Mouse (Mus musculus): ENCODE measurements at regions not wholly inside any gene's neighbourhood (a gene's known extent, or its start where the extent isn't known, plus 50 kb on each side); places are given as distances from the start of the nearest gene placed in this dataset.

DNA sequence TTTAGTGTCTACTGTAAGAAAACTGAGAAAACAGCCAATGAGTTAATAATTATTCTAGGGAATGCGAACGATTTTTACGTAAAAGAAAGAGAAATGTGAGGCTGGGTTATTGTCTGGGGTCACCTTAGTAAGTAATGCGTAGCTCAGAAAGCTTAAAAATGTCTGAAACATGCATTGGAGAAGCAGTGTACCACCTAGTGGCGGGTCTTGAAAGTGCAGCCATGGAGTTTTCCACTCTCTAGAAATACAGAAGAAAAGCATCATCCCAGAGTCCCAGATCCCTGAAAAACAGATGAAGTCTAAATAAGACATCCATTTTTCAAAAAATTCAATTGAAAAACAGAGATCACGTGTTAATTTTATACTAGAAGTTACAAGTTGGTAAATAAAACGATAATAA, 67.0 kb upstream of the Pkn2 start:
- Histone ChIP-seq H3K27ac (ENCODE audit: insufficient read depth, low read depth, low read length, poor library complexity, severe bottlenecking) (no peak overlapping the region), H3K4me1 (ENCODE audit: control insufficient read depth in 2 of 2, insufficient read depth in 2 of 2, low read length in 2 of 2, poor library complexity in 1 of 2) (no peaks in the 10 kb centered on the region), H3K36me3 (ENCODE audit: control insufficient read depth, insufficient read depth, low read length, poor library complexity, severe bottlenecking) (no peaks in the 10 kb centered on the region), H3K9ac (ENCODE audit: insufficient read depth, low read depth, low read length, poor library complexity, severe bottlenecking) (no peak overlapping the region), H3K4me3 (ENCODE audit: insufficient read depth in 1 of 2, low read depth in 1 of 2, low read length in 2 of 2, poor library complexity in 1 of 2, severe bottlenecking in 1 of 2) (no peak overlapping the region), H3K9me3 (ENCODE audit: control insufficient read depth, insufficient read depth, low read depth, low read length) (no peaks in the 10 kb centered on the region)
- TF ChIP-seq MAFK (IDR thresholded peaks at IDR 0.05; ENCODE audit: insufficient read depth, low read depth, low read length): no peak
- TF ChIP-seq ZC3H11A (IDR thresholded peaks at IDR 0.05; ENCODE audit: borderline replicate concordance, low read depth, low read length): peak; percentile 40; the same call in 1 of the 2 replicates
- in situ Hi-C loops (cut with MboI; ENCODE audit: low sequenced_read_pairs in 2 of 2, unreplicated experiment in 2 of 2): no loop called here
- peak; percentile 69 for DNase-seq (ENCODE audit: low read depth, low spot score)

DNA sequence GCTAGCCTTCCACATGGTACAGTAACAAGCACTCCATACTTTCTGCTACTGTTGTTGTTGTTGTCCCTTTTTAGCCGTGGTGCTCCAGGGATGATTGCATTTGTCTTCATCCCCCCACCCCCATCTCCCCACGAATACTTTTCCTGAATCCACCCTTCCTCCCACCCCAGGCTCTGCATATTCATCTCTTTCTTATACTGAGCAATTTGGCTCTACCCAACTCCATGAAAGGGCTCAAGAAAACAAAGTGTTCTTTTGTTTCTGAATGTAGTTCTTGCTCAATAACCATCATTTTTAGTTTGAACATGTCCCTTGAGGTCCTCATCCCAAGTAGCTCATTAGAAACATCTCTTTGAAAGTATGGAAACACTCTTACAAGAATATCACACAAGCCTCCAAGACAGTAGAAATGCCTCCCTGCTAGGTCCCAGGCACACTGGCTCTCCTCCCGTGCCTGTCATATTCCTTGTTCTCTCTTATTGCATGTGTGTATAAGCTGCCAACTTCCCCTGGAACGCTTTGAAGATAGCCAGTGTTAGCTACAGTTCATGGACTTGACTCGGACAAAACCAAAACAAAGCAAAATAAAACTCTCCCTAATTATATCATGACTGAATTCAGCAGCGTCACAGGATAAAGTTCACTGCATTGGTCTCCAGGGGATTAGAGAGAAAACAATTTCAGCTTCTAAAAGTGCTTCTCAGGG, 59.7 kb upstream of the Pkn2 start:
- no peaks in the 10 kb centered on the region for H3K36me3 ChIP-seq (ENCODE audit: control insufficient read depth, insufficient read depth, low read length, poor library complexity, severe bottlenecking)
- H3K9me3 ChIP-seq (ENCODE audit: control insufficient read depth, insufficient read depth, low read depth, low read length): no peaks in the 10 kb centered on the region
- no peak for DNase-seq (ENCODE audit: low read depth, low spot score)
- H3K4me3 ChIP-seq (ENCODE audit: insufficient read depth in 1 of 2, low read depth in 1 of 2, low read length in 2 of 2, poor library complexity in 1 of 2, severe bottlenecking in 1 of 2): no peak overlapping the region
- H3K9ac ChIP-seq (ENCODE audit: insufficient read depth, low read depth, low read length, poor library complexity, severe bottlenecking): no peak overlapping the region
- TF ChIP-seq MAFK (IDR thresholded peaks at IDR 0.05; ENCODE audit: insufficient read depth, low read depth, low read length): no peak
- no peak for TF ChIP-seq HCFC1 (IDR thresholded peaks at IDR 0.05; ENCODE audit: borderline replicate concordance, insufficient read depth, low read length)
- TF ChIP-seq CHD2 (IDR thresholded peaks at IDR 0.05; ENCODE audit: low read depth, low read length): no peak
- no peak for TF ChIP-seq ZC3H11A (IDR thresholded peaks at IDR 0.05; ENCODE audit: borderline replicate concordance, low read depth, low read length)
- no peak for TF ChIP-seq ZNF384 (IDR thresholded peaks at IDR 0.05; ENCODE audit: low read depth, low read length)
- in situ Hi-C loops (cut with MboI; ENCODE audit: low sequenced_read_pairs in 2 of 2, unreplicated experiment in 2 of 2): no loop called here
- 0 out of 4 replicates have a peak, but pooled peaks cover 0 to 2% of the 10 kb centered on the region in 2 experiments for H3K4me1 ChIP-seq (ENCODE audit: control insufficient read depth in 2 of 2, insufficient read depth in 2 of 2, low read length in 2 of 2, poor library complexity in 1 of 2)
- no peak overlapping the region for H3K27ac ChIP-seq (ENCODE audit: insufficient read depth, low read depth, low read length, poor library complexity, severe bottlenecking)

DNA sequence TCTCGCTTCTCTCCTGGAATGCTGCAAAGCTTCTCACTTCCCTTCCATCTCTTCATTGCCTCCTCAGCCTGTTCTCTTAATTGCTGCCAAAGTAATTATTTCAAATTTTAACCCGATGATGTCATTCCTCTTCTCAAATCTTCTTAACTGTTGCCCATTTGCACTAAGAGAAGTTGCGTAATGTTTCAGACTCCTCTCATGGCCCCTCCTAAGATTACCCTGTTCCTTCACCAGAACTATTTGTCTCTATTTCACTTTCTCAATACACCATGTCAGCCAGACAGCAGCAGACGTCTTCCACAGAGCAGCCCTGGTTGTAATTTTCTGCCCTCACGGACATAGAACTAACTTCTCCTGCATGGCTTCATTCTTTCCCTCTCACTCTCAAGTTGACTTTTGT, 59.1 kb upstream of the Pkn2 start:
- no peak for DNase-seq (ENCODE audit: low read depth, low spot score)
- no peaks in the 10 kb centered on the region for H3K9me3 ChIP-seq (ENCODE audit: control insufficient read depth, insufficient read depth, low read depth, low read length)
- no peak overlapping the region for H3K9ac ChIP-seq (ENCODE audit: insufficient read depth, low read depth, low read length, poor library complexity, severe bottlenecking)
- in situ Hi-C loops (cut with MboI; ENCODE audit: low sequenced_read_pairs in 2 of 2, unreplicated experiment in 2 of 2): no loop called here
- TF ChIP-seq MAFK (IDR thresholded peaks at IDR 0.05; ENCODE audit: insufficient read depth, low read depth, low read length): no peak
- TF ChIP-seq ZNF384 (IDR thresholded peaks at IDR 0.05; ENCODE audit: low read depth, low read length): no peak
- no peak for TF ChIP-seq CHD2 (IDR thresholded peaks at IDR 0.05; ENCODE audit: low read depth, low read length)
- no peak for TF ChIP-seq ZC3H11A (IDR thresholded peaks at IDR 0.05; ENCODE audit: borderline replicate concordance, low read depth, low read length)
- no peak for TF ChIP-seq HCFC1 (IDR thresholded peaks at IDR 0.05; ENCODE audit: borderline replicate concordance, insufficient read depth, low read length)
- 0 out of 4 replicates have a peak, but pooled peaks cover 0 to 2% of the 10 kb centered on the region in 2 experiments for H3K4me1 ChIP-seq (ENCODE audit: control insufficient read depth in 2 of 2, insufficient read depth in 2 of 2, low read length in 2 of 2, poor library complexity in 1 of 2)
- no peaks in the 10 kb centered on the region for H3K36me3 ChIP-seq (ENCODE audit: control insufficient read depth, insufficient read depth, low read length, poor library complexity, severe bottlenecking)
- no peak overlapping the region for H3K27ac ChIP-seq (ENCODE audit: insufficient read depth, low read depth, low read length, poor library complexity, severe bottlenecking)
- H3K4me3 ChIP-seq (ENCODE audit: insufficient read depth in 1 of 2, low read depth in 1 of 2, low read length in 2 of 2, poor library complexity in 1 of 2, severe bottlenecking in 1 of 2): no peak overlapping the region

DNA sequence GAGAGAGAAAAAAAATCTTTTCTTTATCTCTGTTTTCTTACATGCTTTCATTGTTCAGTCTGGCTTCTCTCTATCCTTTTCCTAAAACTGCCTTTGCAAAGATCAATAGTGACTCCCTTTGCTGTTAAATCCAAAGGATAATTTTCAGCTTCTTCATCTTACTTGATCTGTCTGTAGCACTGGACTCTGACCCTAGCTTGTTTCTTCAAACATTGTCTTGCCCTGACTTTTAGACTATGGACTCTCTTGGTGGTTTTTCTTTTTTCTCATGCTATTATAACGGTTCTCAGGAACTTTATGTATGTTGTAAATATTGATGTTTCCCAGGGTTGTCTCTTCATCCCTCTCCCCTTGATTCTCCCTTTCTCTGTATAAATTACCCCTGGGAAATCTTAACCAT, 58.0 kb upstream of the Pkn2 start:
- DNase-seq (ENCODE audit: low read depth, low spot score): no peak
- no peak overlapping the region for H3K27ac ChIP-seq (ENCODE audit: insufficient read depth, low read depth, low read length, poor library complexity, severe bottlenecking)
- TF ChIP-seq MAFK (IDR thresholded peaks at IDR 0.05; ENCODE audit: insufficient read depth, low read depth, low read length) (no peak), ZNF384 (IDR thresholded peaks at IDR 0.05; ENCODE audit: low read depth, low read length) (no peak), ZC3H11A (IDR thresholded peaks at IDR 0.05; ENCODE audit: borderline replicate concordance, low read depth, low read length) (no peak), HCFC1 (IDR thresholded peaks at IDR 0.05; ENCODE audit: borderline replicate concordance, insufficient read depth, low read length) (no peak), CHD2 (IDR thresholded peaks at IDR 0.05; ENCODE audit: low read depth, low read length) (no peak)
- no peak overlapping the region for H3K9ac ChIP-seq (ENCODE audit: insufficient read depth, low read depth, low read length, poor library complexity, severe bottlenecking)
- in situ Hi-C loops (cut with MboI; ENCODE audit: low sequenced_read_pairs in 2 of 2, unreplicated experiment in 2 of 2): no loop called here
- no peaks in the 10 kb centered on the region for H3K9me3 ChIP-seq (ENCODE audit: control insufficient read depth, insufficient read depth, low read depth, low read length)
- no peak overlapping the region for H3K4me3 ChIP-seq (ENCODE audit: insufficient read depth in 1 of 2, low read depth in 1 of 2, low read length in 2 of 2, poor library complexity in 1 of 2, severe bottlenecking in 1 of 2)
- H3K36me3 ChIP-seq (ENCODE audit: control insufficient read depth, insufficient read depth, low read length, poor library complexity, severe bottlenecking): no peaks in the 10 kb centered on the region
- H3K4me1 ChIP-seq (ENCODE audit: control insufficient read depth in 2 of 2, insufficient read depth in 2 of 2, low read length in 2 of 2, poor library complexity in 1 of 2): 0 out of 4 replicates have a peak, but pooled peaks cover 2% of the 10 kb centered on the region in 2 experiments
